Mouse (Mus musculus) heart, embryonic 14.5 days (tissue): ENCODE data around the gene Usp6nl. TPM values are rescaled to one million over a fixed set of nuclear protein-coding genes. Genes with fewer than 3 reads are reported as not detected.
A peak's percentile ranks its signal among the peaks of the same experiment; 100 is the strongest.

Experiments
- ATAC-seq: fragments of 200-750 bp; cut with Nextera tagmentation; 2 replicates; pipeline ENCODE4 v1.8.0; 2017; ENCODE audit warnings: low read depth, moderate TSS enrichment; ENCODE audit not compliant: insufficient number of reproducible peaks, insufficient read depth, low FRiP score
- H3K27ac ChIP-seq, 2 experiments: fragments of 200-500 bp in 1 of 2; fragments of 300-500 bp in 1 of 2; sonication (generic) in 1 of 2; replicated peaks in 1 of 2; 2 replicates each; pipeline ENCODE4 v1.5.1; 2012 to 2014; ENCODE audit warnings: low read depth in 2 of 2, low read length in 2 of 2, control low read depth in 1 of 2, mild to moderate bottlenecking in 1 of 2, mixed read lengths in 1 of 2; ENCODE audit not compliant: control insufficient read depth in 1 of 2, insufficient read depth in 1 of 2
- H3K27me3 ChIP-seq: fragments of 300-500 bp; sonication (generic); 2 replicates; pipeline ENCODE4 v1.6.1; 2014; ENCODE audit warnings: mild to moderate bottlenecking, low read length, control low read depth; ENCODE audit not compliant: control insufficient read depth, insufficient read depth
- H3K36me3 ChIP-seq: fragments of 300-500 bp; sonication (generic); 2 replicates; pipeline ENCODE4 v1.6.1; 2014; ENCODE audit warnings: mild to moderate bottlenecking, control low read depth, low read length, mixed read lengths; ENCODE audit not compliant: control insufficient read depth, insufficient read depth
- H3K4me1 ChIP-seq, 2 experiments: fragments of 200-500 bp in 1 of 2; fragments of 300-500 bp in 1 of 2; sonication (generic) in 1 of 2; 2 replicates each; pipeline ENCODE4 v1.6.1; 2012 to 2014; ENCODE audit warnings: low read length in 2 of 2, control low read depth in 1 of 2, mixed read lengths in 1 of 2; ENCODE audit not compliant: control insufficient read depth in 2 of 2, insufficient read depth in 2 of 2
- H3K4me2 ChIP-seq: fragments of 300-500 bp; sonication (generic); 2 replicates; pipeline ENCODE4 v1.6.1; 2014; ENCODE audit warnings: mild to moderate bottlenecking, low read length
- H3K4me3 ChIP-seq, 2 experiments: fragments of 200-500 bp in 1 of 2; fragments of 300-500 bp in 1 of 2; sonication (generic) in 1 of 2; 2 replicates each; pipeline ENCODE4 v1.5.1; 2012 to 2014; ENCODE audit warnings: low read length in 2 of 2, mild to moderate bottlenecking in 2 of 2, control low read depth in 1 of 2, low read depth in 1 of 2, moderate library complexity in 1 of 2; ENCODE audit not compliant: control insufficient read depth in 1 of 2, insufficient read depth in 1 of 2
- H3K9ac ChIP-seq: fragments of 300-500 bp; sonication (generic); 2 replicates; pipeline ENCODE4 v1.6.1; 2014; ENCODE audit warnings: mild to moderate bottlenecking, low read length
- H3K9me3 ChIP-seq: fragments of 300-500 bp; sonication (generic); 2 replicates; pipeline ENCODE4 v1.6.1; 2016; ENCODE audit warnings: low read length, control low read depth; ENCODE audit not compliant: control insufficient read depth
- WGBS: fragments of 180-500 bp; shearing (Covaris S2); extraction: QIAGEN DNeasy Blood & Tissue Kit; methylation state at CpG from one replicate; pipeline ENCODE4 v1.1.7; 2014; 5-methylcytosine and 5-hydroxymethylcytosine counted together
- polyA plus RNA-seq: library from polyadenylated mRNA; unstranded; fragments of >200 nt; fragmentation: Nextera tagmentation; extraction: Ambion mirVana; gene quantifications from 2 replicates; pipeline ENCODE4 v1.2.1, GENCODE M21; 2014

The Usp6nl gene
- polyA plus RNA-seq, 1 experiment from 2014 or later, result 6.7 TPM

DNA sequence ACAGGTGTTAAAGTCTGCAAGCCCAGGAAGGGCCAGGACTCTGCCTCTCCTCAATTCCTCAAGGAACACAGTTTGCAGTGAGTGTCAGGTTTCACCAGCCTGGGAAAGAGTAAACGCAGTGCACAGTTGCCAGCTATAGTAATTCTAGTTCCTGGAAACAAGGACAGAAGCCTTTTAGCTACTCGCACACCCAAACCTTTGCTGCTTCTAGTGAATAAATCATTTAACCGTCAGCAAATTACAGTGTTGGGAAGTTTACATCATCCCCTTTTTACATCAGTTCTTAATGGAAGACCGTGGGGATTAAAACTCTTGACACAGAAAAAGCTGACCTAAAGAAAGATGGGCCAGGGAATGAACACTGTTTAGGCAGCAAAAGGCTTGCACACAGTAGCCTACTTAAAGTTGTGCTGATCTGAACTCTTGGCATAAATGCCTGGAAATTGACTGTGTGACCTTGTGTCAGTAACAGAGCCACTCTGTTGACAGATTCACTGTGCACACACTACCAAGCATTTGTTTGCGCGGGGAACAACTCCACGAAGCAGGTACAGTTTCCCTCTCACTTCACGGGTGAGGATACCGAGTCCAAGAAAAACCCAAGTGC, 595 bp upstream of the Usp6nl start:
- no peak for ATAC-seq
- peak overlapping the region; percentile 97 for H3K9ac ChIP-seq
- H3K27ac ChIP-seq, result peak overlapping the region; percentile 96 to 97
- H3K9me3 ChIP-seq, result no peaks in the 10 kb centered on the region
- no peaks in the 10 kb centered on the region for H3K36me3 ChIP-seq
- peak overlapping the region; percentile 80 for H3K4me2 ChIP-seq
- WGBS, result 11% methylated on average over 9 of the region's 9 CpGs
- H3K4me3 ChIP-seq, result peak overlapping the region; percentile 88 to 97
- H3K4me1 ChIP-seq, result peaks cover 4 to 19% of the 10 kb centered on the region in 2 experiments; a peak in 3 of 4 replicates
- no peaks in the 10 kb centered on the region for H3K27me3 ChIP-seq

DNA sequence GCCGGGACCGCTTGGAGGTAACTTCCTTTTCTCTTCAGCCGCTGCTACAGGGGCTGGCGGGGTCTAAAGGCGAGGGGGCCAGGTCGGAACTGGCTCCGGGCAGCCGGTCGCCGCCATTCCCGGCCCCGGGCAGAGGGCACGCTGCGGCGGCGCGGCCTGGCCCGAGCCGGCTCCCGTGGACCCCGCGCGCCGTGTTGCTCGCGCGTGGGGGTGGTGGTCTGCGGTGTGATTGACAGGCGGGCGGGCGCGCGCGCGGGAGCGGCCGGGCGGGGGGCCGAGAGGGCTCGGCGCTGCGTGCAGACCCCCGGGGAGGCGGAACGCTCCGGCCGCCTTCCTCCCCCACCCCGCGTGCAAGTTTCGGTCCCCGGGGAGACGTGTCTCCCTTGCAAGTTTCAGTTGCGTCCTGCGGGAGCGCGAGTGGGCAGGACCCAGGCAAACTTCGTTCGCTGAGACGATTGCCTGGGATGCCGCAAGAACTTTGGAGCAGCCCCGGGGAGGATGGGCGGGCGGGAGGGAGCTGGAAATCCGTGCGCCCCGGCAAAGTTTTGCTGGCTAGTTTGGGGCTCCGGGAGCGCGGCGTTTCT, 563 bp downstream of the Usp6nl start:
- Histone ChIP-seq H3K27me3 (no peaks in the 10 kb centered on the region), H3K9ac (peak overlapping the region; percentile 97), H3K9me3 (no peaks in the 10 kb centered on the region), H3K4me1 (peaks cover 4 to 19% of the 10 kb centered on the region in 2 experiments; a peak in 3 of 4 replicates), H3K4me2 (peak overlapping the region; percentile 80), H3K36me3 (no peaks in the 10 kb centered on the region), H3K27ac (peak overlapping the region; percentile 96 to 97), H3K4me3 (peak overlapping the region; percentile 88 to 97)
- peak; percentile 70 for ATAC-seq
- under 1% methylated on average over 52 of the region's 70 CpGs for WGBS

DNA sequence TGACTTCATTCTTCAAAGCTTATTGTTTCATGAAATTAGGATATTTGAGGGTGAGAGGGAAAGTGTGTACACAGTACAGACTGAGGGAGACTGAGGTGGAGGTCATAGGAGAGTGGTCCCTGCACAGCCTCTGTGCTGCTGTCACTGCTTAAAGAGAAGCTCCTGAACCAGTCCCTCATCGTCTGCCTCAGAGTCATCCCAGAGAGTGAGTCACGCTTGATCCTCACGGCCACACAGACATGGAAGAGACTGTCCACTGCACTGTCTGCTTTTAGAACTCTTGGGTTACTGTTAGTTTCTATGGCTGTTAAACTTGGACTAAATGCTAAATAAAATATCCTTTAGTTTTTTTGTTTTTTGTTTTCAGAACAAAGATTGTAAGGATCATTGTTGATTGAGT, 3.2 kb downstream of the Usp6nl start:
- 42% methylated on average over 3 of the region's 3 CpGs for WGBS
- no peak overlapping the region for H3K9ac ChIP-seq
- no peaks in the 10 kb centered on the region for H3K9me3 ChIP-seq
- peaks cover 4 to 19% of the 10 kb centered on the region in 2 experiments; a peak in 3 of 4 replicates for H3K4me1 ChIP-seq
- no peak overlapping the region for H3K4me3 ChIP-seq
- H3K36me3 ChIP-seq, result no peaks in the 10 kb centered on the region
- ATAC-seq, result no peak
- H3K27ac ChIP-seq, result no peak overlapping the region
- H3K27me3 ChIP-seq, result no peaks in the 10 kb centered on the region
- no peak overlapping the region for H3K4me2 ChIP-seq

DNA sequence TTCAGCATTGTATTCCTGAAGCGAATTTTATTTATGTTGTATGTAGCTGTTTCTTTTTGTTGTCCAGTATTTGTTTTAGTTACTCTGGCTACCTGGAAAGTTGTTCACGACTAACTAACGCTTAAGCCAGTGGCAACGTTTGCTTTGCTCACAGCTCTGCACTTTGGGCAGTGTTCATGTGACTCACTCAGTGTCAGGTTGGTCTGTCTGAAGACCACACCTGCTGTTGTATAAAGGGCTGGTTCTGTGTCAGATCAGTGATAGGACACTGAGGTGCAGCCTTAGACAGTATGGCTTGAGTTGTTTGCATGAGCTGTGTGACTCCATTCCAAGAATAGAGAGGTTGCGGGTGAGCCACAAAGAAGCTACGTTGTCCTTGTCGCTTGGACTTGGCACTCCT, 6.5 kb downstream of the Usp6nl start:
- peaks cover under 1 to 25% of the 10 kb centered on the region in 2 experiments for H3K4me1 ChIP-seq
- H3K4me3 ChIP-seq, result no peak overlapping the region
- no peaks in the 10 kb centered on the region for H3K27me3 ChIP-seq
- no peak overlapping the region for H3K9ac ChIP-seq
- H3K36me3 ChIP-seq, result no peaks in the 10 kb centered on the region
- ATAC-seq, result no peak
- H3K9me3 ChIP-seq, result no peaks in the 10 kb centered on the region
- no peak overlapping the region for H3K4me2 ChIP-seq
- H3K27ac ChIP-seq, result no peak overlapping the region
- WGBS, result 84% methylated on average over 7 of the region's 7 CpGs

DNA sequence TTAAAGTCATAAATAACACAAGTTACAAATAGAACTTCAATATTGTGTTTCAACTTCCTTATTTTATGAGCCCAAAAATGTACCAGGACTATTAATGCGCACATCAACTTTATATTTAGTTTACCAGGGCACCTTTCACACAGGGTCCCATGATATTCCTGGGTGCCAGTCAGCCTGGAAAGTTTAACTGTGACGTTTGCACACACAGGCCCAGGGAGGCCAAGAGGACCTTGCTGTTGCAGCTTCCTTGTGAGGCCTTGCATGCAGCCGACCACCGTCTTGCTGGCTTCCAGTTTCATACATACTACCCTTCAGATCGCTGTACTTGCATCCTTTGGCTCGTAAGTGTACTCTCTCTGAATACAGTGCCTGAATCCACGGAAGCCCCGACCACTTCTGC, 8.3 kb downstream of the Usp6nl start:
- ATAC-seq, result no peak
- no peak overlapping the region for H3K4me3 ChIP-seq
- H3K9ac ChIP-seq, result no peak overlapping the region
- no peaks in the 10 kb centered on the region for H3K27me3 ChIP-seq
- peaks cover 2 to 23% of the 10 kb centered on the region in 2 experiments for H3K4me1 ChIP-seq
- H3K36me3 ChIP-seq, result no peaks in the 10 kb centered on the region
- H3K9me3 ChIP-seq, result no peaks in the 10 kb centered on the region
- H3K4me2 ChIP-seq, result no peak overlapping the region
- WGBS, result 83% methylated on average over 8 of the region's 8 CpGs
- H3K27ac ChIP-seq, result no peak overlapping the region

DNA sequence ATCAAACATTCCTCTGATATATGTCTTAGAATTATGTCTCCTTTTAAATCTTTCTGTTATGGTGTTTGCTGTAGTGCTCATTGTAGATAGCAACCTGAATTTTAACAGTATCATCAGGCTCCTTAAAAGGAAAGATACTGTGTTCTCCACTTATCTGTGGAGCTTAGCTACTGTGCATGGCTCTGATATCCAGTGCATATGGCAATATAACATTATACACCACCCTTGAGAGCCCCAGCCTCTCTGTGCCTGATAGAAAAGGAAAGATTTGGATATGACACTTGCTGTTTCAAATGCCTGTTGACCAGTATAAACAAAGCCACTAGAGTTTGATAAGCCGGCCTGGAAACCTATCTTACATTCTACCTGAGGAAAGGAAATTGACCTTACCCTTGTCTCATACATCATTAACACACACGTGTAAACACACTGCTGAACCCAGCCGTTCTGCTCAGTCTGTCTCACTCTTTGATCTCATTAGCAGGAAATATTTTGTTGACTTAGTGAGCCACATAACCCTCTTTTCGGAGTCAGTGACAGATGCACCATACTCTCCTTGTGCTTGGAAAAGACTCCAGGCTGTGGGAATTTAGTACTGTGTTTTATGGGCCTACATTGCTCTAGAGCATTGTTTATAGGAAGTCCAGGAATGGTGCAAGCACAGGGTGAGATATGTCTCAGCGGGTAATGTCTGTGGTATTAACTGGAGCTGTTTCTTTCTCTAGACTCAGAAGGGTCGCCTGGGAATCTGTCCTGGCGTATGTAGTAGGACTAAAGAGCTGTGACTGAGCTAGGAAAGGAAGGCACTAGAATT, 9.1 kb downstream of the Usp6nl start:
- no peak overlapping the region for H3K4me2 ChIP-seq
- no peaks in the 10 kb centered on the region for H3K9me3 ChIP-seq
- no peaks in the 10 kb centered on the region for H3K36me3 ChIP-seq
- H3K9ac ChIP-seq, result no peak overlapping the region
- WGBS, result 62% methylated on average over 7 of the region's 7 CpGs
- H3K27ac ChIP-seq, result no peak overlapping the region
- H3K4me3 ChIP-seq, result no peak overlapping the region
- peaks cover 2 to 23% of the 10 kb centered on the region in 2 experiments for H3K4me1 ChIP-seq
- H3K27me3 ChIP-seq, result no peaks in the 10 kb centered on the region
- ATAC-seq, result no peak

DNA sequence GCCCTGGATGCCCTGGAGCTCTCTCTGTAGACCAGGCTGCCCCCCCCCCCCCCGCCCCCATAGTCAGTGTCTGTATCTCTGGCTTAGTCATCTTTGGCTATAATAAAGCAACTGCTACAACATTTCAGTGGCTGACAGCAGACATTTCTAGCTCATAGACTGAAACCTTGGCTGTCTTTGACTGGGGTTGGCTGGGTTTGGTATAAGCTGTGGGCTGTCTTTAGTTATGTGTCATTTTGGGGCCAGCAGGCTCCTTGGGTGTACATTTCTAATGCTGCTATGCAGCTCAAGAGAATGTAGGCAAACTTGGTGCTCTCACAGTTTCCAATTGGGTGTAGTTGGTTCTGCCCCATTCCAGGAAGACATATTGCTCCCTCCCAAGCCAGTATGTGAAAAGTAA, 11.1 kb downstream of the Usp6nl start:
- no peaks in the 10 kb centered on the region for H3K9me3 ChIP-seq
- H3K9ac ChIP-seq, result no peak overlapping the region
- ATAC-seq, result no peak
- no peak overlapping the region for H3K4me2 ChIP-seq
- no peak overlapping the region for H3K27ac ChIP-seq
- no peaks in the 10 kb centered on the region for H3K36me3 ChIP-seq
- H3K27me3 ChIP-seq, result no peaks in the 10 kb centered on the region
- 83% methylated on average over 1 of the region's 1 CpGs for WGBS
- H3K4me1 ChIP-seq, result peaks cover 7 to 35% of the 10 kb centered on the region in 2 experiments
- no peak overlapping the region for H3K4me3 ChIP-seq
